Mouse (Mus musculus) left cerebral cortex, postnatal 36 days (tissue): ENCODE measurements around the gene Fto. TPM values are rescaled to one million over a fixed set of nuclear protein-coding genes. Genes with fewer than 3 reads are reported as not detected.

Experiments
- DNase-seq, 2 experiments: peaks; one replicate each; pipeline ENCODE4 v3.0.0; 2021 to 2022; ENCODE audit warnings: low spot score in 2 of 2, mixed read lengths in 1 of 2
- intact Hi-C: fragments of 180-260 bp; cut with DNase I; formaldehyde crosslinking; loops from one replicate; pipeline ENCODE4 v1.15.1; 2025
- total RNA-seq, 2 experiments: library from RNA; stranded (reverse); gene quantifications; 2 replicates each; pipeline ENCODE4 v1.2.3; 2021

Gene Fto
- total RNA-seq, 2 experiments from 2014 or later = 153 to 156 TPM

DNA sequence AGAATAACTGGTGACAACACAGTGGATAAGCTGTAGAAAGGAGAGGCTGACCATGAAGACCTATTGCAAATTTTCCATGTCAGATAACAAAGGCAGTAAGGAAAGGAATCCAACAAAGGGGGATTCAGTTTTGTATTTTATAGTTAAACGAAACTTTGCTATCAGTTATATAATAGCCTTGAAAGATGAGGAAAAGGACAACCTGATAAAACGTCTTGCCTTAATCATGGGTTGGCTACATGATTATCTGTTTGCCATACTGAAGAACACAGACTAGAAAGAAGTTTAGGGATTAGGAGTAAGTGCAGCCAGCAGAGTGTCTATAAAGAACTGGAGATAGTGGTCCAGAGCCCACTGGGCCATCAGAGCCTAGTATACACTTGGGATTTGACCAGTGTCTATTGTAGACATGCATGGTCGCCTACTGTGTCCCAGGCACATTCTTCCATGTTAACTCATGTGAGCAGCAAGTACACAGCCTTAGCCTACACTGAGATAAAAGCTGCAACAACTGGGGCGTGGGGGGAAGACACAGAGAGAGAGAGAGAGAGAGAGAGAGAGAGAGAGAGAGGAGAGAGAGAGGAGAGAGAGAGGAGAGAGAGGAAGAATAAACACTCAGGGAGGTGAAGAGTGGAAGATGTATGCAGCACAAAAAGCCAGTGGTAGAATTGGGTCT is 192.8 kb downstream of the Fto start:
- no peak for DNase-seq
- intact Hi-C loops = no loop called here

DNA sequence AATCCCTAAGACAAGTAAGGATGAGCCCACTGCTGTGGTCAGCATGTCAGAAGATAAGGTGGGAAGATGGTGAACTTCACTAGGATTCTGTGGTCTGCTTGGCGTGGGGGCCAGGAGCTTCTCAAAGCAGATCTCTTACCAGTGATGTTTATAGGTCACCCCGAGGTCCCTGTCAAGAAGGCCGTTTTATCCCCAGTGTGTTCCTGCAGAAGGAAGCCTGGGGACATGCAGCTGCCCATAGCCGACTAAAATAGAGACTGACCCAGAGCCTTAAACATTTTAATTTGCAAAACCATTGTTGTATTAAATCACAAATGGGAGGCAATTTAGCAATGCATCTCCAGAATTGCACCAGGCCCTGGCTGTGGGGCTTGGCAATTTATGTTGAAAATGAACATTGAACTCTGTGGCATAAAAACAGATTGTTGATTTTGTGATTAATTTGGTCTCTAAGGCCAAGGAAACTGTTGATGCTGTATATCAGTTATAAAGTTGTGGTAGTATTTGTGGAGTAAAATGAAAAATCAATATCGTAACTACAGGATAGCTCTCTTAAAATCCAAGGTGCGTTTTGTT is 193.4 kb downstream of the Fto start:
- DNase-seq = no peak
- intact Hi-C loops = no loop called here

DNA sequence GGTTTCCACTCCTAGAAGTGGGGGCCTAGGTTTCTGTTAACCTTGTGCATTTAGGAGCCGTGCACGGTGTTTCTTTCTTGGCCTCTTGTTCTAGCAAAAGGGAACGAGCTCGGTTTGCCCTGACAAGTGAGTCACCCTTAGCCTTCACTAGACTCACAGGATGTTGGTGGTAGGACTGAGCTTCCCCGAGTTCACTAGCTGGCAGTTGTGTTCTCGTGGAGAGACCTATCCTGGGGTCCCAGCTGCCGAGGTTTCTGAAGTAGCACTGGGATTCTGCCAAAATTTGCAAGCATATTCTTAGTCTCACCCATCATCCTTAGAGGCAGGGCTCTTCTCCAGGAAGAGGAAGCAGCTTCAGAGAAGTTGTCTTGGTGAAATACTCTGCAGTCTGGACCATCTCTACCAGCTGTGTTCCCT is 194.4 kb downstream of the Fto start:
- intact Hi-C loops = no loop called here
- DNase-seq = no peak

DNA sequence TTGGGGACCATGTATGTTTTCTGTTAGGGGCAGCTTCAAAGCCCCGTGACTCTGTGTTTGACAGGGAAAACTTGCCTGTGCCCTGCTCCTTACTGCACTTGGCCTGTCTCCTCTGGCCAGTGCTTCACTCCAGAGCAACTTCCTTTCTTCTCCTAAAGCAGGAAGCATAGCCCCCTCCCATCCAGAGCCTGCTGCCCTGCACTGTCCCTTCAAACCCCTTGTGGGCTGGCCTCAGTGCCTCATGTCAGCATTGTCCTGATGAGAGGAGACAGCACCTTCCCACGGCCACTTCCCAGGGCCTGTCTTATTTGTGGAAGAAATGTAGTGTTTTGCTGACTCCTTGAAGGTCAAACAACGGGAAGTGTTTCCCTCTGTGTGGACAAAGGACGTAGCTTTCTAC is 195.0 kb downstream of the Fto start:
- no peak for DNase-seq
- intact Hi-C loops = no loop called here

DNA sequence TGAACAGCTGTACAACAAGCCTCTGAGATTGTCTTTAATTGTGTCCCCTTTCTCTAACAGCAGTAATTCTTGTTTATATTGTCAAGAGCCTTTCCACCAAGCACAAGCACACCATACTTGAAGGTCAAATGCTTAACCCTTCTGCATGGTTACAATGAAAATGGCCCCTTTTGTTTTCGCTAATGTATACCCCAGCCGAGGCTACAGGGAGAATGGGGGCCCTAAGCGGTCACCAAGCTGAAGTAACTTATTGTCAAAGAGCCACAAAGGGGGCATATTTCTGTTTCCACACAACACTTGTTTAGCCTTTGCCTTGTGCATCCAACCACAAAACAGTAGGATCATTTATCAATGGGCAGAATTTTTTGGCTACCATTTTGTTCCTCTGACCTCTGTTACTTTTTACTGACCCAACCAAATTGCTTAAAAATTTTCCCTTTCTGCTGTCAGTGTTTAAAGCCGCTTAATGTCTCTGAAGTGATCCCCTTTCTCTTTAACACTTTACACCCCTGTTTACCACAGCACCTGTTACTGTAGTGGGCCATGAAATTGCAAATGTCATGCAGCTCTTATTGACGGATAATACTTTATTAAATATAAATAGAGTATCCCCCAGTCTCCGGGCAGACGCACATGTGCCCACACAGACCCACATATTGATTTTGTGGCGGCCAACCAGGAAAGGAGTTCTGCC is 196.0 kb downstream of the Fto start:
- intact Hi-C loops = no loop called here
- no peak for DNase-seq

DNA sequence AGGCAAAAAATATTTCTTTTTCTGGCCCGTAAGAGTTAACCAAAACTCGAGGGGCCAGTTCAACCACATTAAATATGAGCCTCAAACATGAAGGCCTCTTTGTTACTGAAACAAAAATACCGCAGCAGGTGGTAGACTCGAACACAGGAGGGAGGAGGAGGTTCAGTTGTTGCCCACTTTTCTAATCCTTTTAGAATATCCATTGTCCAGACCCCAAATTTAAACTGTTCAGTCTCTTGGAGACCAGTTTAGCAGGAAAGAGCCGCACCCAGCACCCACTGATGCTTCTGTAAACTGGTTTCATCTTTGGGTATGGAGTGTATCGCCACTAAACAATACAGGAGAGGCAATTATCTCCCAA is 196.6 kb downstream of the Fto start:
- intact Hi-C loops = no loop called here
- no peak for DNase-seq

DNA sequence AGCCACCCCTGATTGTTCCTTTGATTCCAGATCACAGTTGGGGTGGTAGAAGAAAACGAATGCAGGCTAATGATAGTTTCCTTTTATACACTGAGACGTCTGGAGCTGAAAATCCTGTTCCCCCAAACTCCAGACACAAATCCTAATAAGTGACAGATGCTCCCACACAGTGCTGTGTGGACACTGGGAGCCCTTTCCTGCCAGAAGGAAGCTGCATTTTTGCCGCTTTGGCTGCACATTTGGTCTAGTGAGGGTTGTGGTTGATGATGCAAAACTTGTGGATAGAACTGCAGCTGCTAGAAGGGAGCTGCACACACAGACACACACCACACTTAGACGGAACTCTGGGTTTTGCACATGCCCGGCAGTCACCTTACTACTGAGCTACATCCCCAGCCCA is 197.4 kb downstream of the Fto start:
- intact Hi-C loops = no loop called here
- no peak for DNase-seq

DNA sequence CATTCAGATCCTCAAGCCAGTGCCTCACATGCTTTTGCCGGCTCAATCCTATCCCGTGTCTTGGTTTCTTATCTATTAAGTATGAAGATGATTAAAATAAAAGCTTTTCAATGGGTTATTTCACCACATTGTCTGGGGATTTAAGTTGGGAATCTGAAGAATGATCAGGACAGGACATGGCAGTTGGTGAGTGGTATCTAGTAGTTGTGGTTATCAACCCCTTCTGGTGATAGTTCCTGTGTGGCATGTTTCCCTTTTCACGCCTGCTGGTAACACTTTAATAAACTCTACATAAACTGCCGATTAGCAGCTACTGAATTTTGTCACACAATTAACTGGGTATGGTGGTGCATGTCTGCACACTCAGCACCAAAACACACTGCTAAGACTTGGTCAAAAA is 198.6 kb downstream of the Fto start:
- intact Hi-C loops = no loop called here
- no peak for DNase-seq

DNA sequence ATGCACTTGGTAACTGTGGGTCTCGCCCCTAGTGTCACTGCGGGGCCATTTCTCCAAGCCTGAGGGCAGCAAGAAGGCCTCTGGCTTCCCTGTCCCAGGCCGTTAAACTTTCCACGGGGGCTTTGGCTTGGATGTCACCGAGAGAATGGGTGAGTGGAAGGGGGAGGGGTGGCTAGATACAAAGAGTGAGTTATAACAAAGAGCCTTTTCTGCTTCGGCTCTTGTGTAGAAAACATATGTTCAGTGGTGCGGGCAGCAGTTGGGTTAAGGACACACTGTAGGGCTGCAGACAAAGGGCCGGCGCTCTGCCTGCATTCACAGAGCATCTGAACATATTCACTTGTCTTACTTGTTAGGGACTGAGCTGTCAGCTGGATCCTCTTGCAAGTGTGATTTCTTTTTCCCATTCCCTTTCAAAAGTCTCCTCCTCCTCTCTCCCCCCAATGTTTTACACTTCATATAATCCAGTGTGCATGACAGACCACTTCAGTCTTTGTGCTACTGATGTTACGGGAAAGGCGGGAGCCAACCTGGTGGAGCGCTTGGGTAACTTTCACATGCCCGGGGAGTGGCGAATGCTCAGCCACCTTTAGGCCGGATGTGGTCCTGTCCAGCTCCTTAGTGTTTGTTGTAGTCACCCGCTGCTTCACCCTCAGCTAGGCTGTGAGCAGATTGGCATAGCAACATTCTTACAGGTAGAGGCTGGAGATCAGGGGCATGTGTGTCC is 201.6 kb downstream of the Fto start:
- no peak for DNase-seq
- intact Hi-C loops = no loop called here

DNA sequence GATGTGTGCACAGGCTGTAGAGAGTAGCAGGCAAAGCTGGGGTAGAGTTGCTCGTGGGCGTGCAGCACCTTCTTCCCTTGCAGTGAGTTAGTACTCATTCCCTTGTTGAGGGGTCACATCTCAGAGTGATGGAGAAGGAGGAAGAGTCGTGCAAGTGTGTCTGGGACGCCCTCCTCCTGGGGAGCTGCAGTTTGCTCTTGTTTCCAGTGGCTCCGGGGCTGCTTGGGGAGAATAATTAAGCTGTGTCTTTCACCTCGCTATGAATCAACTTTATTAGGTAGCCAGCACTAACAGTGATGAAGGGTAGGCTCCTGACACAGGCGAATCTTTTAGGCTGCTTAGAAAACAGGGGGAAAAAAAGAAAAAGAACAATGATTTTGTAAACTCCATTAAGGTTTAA is 203.1 kb downstream of the Fto start:
- DNase-seq = no peak
- intact Hi-C loops = no loop called here

DNA sequence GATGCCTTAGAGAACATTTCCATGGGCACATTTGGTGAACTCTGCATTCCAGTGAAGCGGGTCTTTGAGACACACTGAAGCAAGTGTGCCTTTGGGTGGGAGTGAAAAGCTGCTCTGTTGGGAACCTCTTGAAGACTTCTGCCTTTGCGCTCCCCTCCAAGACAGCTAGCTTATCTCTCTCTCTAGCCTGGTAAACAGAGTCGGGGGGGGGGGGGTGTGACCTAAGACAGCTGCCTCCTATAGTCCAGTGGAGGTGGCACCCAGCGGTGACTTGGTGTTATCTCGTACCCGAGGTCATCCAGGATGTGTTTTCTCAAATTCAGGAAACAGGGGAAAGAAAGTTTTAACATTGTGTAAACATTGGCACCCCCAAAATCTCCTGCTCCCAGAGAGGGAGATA is 204.8 kb downstream of the Fto start:
- no peak for DNase-seq
- intact Hi-C loops = no loop called here

DNA sequence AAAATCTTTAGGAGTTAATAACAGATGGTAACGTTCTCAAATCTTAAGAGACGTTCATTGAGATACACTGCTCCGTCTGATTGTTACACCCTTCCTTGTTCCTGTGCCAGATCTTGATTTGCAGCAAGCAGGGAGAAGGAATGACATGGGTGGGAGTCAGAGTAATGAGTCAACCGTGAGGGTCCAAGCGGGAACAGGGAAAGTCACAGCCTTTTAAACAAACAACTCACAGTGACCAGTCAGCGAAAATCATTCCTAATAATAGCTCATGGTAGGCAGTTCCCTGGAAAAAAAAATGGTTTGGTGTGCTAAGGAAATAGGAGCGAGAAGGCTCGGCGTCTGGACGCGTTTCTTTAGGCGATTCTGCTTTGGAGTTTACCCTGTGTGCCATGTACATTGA is 208.9 kb downstream of the Fto start:
- intact Hi-C loops = no loop called here
- no peak for DNase-seq

DNA sequence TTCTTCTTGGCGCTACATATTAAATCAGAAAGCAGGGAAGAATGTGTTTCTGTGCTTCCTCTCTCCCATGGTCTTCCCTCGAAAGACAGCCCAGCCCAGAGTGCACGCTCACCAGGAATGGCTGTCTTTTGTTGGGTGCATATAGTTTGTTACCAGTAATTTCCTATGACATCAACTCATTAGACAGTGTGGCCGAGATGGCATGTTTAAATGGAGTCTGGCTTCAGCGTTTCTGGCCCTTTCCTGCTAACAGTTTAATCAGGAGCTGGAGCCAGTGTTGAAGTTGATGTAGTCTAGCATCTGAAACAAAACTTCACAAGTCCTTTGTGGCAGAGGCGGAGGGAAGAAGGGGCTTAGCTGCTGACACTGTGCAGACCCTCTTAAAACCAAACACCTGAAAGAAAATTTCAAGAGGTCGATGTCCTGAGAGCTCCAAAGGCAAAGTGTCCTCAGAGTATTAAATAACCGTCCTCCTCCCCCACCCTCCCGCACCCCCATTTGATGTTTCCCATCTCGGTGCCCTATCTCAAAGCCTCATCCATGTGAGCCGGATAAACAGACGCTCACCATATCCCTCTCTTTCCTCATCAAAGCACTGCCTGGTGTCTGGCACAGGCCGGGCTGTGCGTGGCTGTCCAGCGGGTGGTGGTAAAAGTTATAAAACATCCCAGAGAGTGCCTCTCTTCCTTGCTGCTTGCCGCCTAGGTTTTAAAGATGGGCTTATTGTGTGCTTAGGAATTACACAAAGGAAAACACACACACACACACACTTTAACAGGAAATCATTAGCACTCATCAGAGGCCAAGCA is 210.9 kb downstream of the Fto start:
- no peak for DNase-seq
- intact Hi-C loops = no loop called here

DNA sequence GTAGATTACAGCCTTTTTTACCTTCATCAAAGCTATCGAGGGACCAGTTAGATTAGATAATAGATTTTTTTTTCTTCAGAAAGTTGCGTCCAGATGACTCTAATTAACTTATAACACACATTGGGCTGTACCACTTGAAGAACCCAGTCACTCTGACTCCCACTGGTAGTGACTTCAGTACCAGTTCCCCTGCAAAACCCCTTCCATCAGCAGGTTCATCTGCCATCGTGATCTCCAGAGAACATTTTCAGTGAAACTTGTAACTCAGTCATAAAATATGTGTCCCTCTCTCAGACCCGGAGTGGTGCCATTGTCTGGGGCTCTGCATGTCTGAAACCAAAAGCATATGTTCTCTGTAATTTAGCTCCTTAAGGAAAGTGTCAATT is 211.5 kb downstream of the Fto start:
- DNase-seq = no peak
- intact Hi-C loops = no loop called here

DNA sequence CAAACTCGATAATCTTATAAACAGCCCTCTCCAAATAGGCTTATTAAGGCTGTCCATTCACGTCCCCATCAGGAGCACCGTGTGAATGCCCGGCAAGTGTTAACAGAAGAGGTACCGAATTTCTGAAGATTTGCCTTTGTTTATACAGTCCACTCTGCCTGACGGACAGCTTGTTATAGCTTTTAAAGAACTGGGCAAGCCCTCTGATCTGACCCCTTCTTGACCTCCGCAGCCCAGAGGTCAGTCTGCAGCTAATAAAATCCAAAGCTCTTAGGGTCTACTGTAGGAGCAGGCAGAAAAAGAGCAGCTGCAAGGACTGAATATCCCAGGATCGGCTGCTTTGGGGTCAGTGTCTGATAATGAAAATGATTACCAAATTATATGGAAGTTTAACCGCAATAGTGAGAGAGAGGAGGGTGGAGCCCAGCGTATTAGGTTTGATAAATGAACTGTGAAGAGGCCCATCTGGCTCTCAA is 212.1 kb downstream of the Fto start:
- intact Hi-C loops = no loop called here
- DNase-seq = no peak

DNA sequence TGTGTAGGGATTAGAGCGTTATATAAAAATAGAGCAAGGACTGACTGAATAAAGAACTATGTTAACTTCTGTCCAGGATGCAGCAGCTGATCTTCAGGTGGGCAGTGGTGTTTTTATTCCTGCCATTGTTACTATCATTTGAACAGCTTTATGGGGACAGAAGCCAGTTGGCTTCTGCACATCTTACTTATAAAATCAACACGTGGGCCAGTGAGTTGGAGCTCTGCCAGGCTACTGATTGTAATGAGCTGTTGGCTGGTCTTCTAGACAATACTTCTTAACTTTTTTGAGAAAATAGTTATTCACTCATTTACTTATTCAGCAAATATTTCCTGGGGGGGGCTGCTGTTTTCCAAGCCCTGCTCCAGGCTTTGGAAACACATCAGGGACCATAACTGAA is 215.6 kb downstream of the Fto start:
- intact Hi-C loops = no loop called here
- no peak for DNase-seq

DNA sequence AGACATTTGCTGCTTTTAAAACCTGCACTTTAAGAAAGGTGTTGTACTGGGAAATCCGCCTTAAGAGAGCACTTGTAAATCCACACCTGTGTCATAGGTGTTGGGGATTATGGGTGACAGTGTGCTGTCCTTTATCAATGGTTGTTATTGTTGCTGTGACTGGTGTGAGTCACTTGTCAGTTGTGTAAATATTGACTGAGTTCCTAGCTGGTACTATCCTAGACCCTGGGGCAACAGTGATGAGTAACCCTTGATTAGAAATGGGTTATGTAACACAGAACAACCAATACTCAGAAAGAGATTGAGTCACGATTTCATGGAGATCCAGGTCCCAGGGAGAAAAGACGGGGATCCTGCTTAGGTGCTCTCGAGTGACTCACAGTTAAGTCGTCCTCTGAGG is 216.4 kb downstream of the Fto start:
- DNase-seq = no peak
- intact Hi-C loops = loop anchor here (5.0 kb wide), 2 partner anchors 268 to 828 kb away; partner anchors contain the start of gene Irx5

DNA sequence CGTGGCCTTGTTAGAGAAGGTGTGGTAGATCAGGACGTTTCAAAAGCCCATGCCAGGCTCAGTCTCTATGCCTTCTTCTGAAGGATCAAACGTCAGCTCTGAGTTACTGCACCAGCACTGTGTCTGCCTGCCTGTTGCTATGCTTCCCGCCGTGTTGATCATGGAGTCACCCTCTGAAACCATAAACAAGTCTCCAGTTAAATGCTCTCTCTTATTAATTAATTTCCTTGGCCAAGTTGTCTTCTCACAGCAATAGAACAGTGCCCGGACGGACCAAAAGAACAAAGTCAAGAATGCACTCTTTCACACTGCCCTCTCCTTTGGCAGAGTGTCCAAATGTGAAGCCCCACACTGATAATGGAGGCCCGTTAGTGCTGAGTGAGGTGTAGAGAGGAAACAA is 217.3 kb downstream of the Fto start:
- intact Hi-C loops = loop anchor here (5.0 kb wide), 2 partner anchors 267 to 827 kb away; partner anchors contain the start of gene Irx5
- DNase-seq = no peak

DNA sequence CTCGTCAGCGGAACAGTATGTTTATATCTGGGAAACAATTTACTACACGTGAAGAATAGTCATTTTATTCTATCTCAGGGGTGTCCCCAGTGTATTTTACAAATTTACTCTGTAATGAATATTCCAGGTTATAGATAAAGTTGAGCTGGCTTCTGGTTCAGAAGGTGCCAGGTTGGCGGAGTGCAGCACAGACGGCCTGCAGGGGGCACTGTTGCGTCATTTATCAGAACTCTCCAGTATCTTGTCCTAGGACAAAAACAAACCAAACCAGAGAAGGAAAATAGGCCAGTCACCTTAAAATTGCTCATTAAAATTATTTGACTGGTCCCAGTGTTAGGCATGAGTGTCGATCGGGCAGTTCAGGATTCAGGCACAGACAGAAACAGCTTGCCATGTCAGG is 218.6 kb downstream of the Fto start:
- peak; percentile 40 to 58 for DNase-seq
- intact Hi-C loops = loop anchor here (5.0 kb wide), 2 partner anchors 265 to 825 kb away; partner anchors contain the start of gene Irx5
